Mouse (Mus musculus) lung, postnatal 0 days (tissue): ENCODE data around the gene Vmn2r106.

Source experiments
- CTCF ChIP-seq: IDR thresholded peaks from 2 replicates; pipeline ENCODE4 v1.5.1; 2016; ENCODE audit warnings: antibody characterized with exemption, mild to moderate bottlenecking
- EP300 ChIP-seq: IDR thresholded peaks from 2 replicates; pipeline ENCODE4 v1.6.1; 2016; ENCODE audit warnings: antibody characterized with exemption, mild to moderate bottlenecking, control low read depth

- TF ChIP-seq CTCF, result no peak
- TF ChIP-seq EP300, result no peak
Observed at GRCm38 (mm10) chr17:20286906-20287305, 1.6 kb upstream of the Vmn2r106 start.
